Mouse (Mus musculus) left cerebral cortex, postnatal 10 days (tissue): ENCODE measurements around the gene Klhl12. TPM values are rescaled to one million over a fixed set of nuclear protein-coding genes. Genes with fewer than 3 reads are reported as not detected.
"Not testable (repeated sequence)": the region's sequence is repeated elsewhere in the genome, so short reads cannot be mapped to it uniquely, and the experiment has no call there.

ENCODE experiments used
- DNase-seq, 2 experiments: peaks; one replicate each; pipeline ENCODE4 v3.0.0; 2021 to 2022; ENCODE audit warnings: low spot score in 2 of 2, mixed read lengths in 1 of 2; ENCODE audit errors: extremely low spot score in 1 of 2
- intact Hi-C: fragments of 180-260 bp; cut with DNase I; formaldehyde crosslinking; loops from one replicate; pipeline ENCODE4 v1.15.1; 2025
- total RNA-seq, 2 experiments: library from RNA; stranded (reverse); gene quantifications; 2 replicates each; pipeline ENCODE4 v1.2.3; 2021

The Klhl12 gene
- total RNA-seq = 10 to 100 TPM; 36.0 to 36.4 TPM

GRCm38 (mm10) chr1:134454904-134455824, at the start of gene Klhl12:
TSS of gene Klhl12 (plus strand) at chr1:134455531.
- intact Hi-C loops = loop anchor here (2.0 kb wide), 1 partner anchor 92 kb away; no protein-coding TSS in a partner anchor
- DNase-seq = peak; percentile 92 to 95

GRCm38 (mm10) chr1:134406414-134406771, 48.9 kb upstream of the Klhl12 start:
- intact Hi-C loops = no loop called here
- DNase-seq = no peak

- no peak for DNase-seq
- intact Hi-C loops = no loop called here
Measured at GRCm38 (mm10) chr1:134408080-134408479, 47.3 kb upstream of the Klhl12 start.

GRCm38 (mm10) chr1:134411706-134412629, 43.4 kb upstream of the Klhl12 start:
- no peak for DNase-seq
- intact Hi-C loops = no loop called here

GRCm38 (mm10) chr1:134414038-134414437, 41.3 kb upstream of the Klhl12 start:
- intact Hi-C loops = no loop called here
- no peak for DNase-seq

GRCm38 (mm10) chr1:134414501-134415167, 40.7 kb upstream of the Klhl12 start:
- DNase-seq = no peak
- intact Hi-C loops = loop anchor here (5.0 kb wide), 1 partner anchor 52 kb away; the partner anchor contains the start of gene Tmem183a

- intact Hi-C loops = loop anchor here (5.0 kb wide), 1 partner anchor 53 kb away; the partner anchor contains the start of gene Tmem183a
- DNase-seq = peak; percentile 97 to 99
Measured at GRCm38 (mm10) chr1:134415168-134415831, 40.0 kb upstream of the Klhl12 start, which contains the start of gene Adipor1. TSS of gene Adipor1 (plus strand) at chr1:134415378.

- DNase-seq = no peak
- intact Hi-C loops = loop anchor here (5.0 kb wide), 1 partner anchor 56 kb away; the partner anchor contains the start of gene Tmem183a
Measured at GRCm38 (mm10) chr1:134418414-134418975, 36.8 kb upstream of the Klhl12 start.

- intact Hi-C loops = loop anchor here (5.0 kb wide), 1 partner anchor 57 kb away; the partner anchor contains the start of gene Tmem183a
- no peak for DNase-seq
Measured at GRCm38 (mm10) chr1:134419176-134419575, 36.2 kb upstream of the Klhl12 start.

- DNase-seq = peak in 1 of 2 experiments; percentile 44
- intact Hi-C loops = loop anchor here (5.0 kb wide), 1 partner anchor 58 kb away; the partner anchor contains the start of gene Tmem183a
Measured at GRCm38 (mm10) chr1:134419751-134420458, 35.4 kb upstream of the Klhl12 start.

GRCm38 (mm10) chr1:134423911-134424310, 31.4 kb upstream of the Klhl12 start:
- intact Hi-C loops = no loop called here
- no peak for DNase-seq

GRCm38 (mm10) chr1:134426289-134426688, 29.0 kb upstream of the Klhl12 start:
- intact Hi-C loops = no loop called here
- no peak for DNase-seq

GRCm38 (mm10) chr1:134433002-134433401, 22.3 kb upstream of the Klhl12 start:
- intact Hi-C loops = loop anchor here (5.0 kb wide), 1 partner anchor 34 kb away; no protein-coding TSS in a partner anchor
- DNase-seq = no peak

- intact Hi-C loops = loop anchor here (5.0 kb wide), 1 partner anchor 34 kb away; no protein-coding TSS in a partner anchor
- DNase-seq = no peak
Measured at GRCm38 (mm10) chr1:134433473-134433872, 21.9 kb upstream of the Klhl12 start.

- intact Hi-C loops = no loop called here
- DNase-seq = peak in 1 of 2 experiments; percentile 50
Measured at GRCm38 (mm10) chr1:134435414-134435813, 19.9 kb upstream of the Klhl12 start.

GRCm38 (mm10) chr1:134440437-134440836, 14.9 kb upstream of the Klhl12 start:
- intact Hi-C loops = no loop called here
- no peak for DNase-seq

- DNase-seq, intact Hi-C loops: not testable (repeated sequence)
Measured at GRCm38 (mm10) chr1:134441737-134442136, 13.6 kb upstream of the Klhl12 start.
